Mouse (Mus musculus): ENCODE results near the gene Mapk11. TPM values are rescaled to one million over a fixed set of nuclear protein-coding genes. Genes with fewer than 3 reads are reported as not detected.

The Mapk11 gene
- polyA plus RNA-seq, 1 experiment: 3.2 TPM

DNA sequence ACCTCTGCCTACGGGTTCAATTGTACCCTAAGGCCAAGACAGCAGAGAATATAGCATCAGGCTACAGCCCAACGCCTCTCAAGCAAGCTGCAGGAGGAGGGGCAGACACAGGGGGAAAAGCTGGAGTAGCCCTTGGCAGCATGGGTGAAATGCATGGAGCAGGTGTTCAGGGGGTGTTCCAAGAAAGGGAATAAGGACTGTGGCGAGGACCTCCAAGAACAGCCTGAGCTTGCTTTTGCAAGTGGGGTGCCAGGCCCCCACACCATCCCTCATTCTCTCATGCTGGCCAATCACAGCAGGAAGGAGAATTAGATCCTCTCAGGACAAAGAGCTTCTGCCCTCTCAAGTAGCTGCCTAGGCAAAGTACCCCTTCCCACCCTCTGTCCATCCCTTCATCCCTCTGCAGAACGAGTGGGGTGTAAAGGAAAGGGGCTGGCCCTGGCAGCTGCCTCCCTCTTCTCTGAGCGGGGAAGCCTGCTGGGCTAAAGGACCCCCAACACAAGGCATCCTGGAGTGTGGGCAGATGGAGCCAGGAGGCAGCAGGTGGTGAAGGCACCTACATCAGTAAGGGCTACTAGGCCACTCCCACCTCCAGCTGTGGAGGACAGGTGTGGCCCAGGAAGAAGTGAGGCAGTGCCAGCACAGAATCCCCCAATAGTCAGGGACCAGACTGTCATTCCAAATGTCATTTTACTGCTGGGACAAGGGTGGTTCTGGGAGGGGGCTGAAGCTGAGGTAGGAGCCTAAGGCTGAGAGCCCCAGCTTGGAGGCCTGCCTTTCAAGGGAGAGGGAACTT, 34.9 kb upstream of the Mapk11 start:
- Histone ChIP-seq H3K27me3 (ENCODE audit: control insufficient read depth, insufficient read depth, low read length) (no peaks in the 10 kb centered on the region), H3K4me1 (ENCODE audit: control insufficient read depth, insufficient read depth, insufficient read length, low read length) (peaks cover 9% of the 10 kb centered on the region), H3K4me3 (ENCODE audit: low read depth, low read length) (no peak overlapping the region), H3K36me3 (ENCODE audit: control insufficient read depth, insufficient read depth, low read length) (no peaks in the 10 kb centered on the region), H3K27ac (ENCODE audit: insufficient read depth, low read depth, low read length) (no peak overlapping the region)
- TF ChIP-seq POLR2A (IDR thresholded peaks at IDR 0.05; ENCODE audit: low read depth, low read length): no peak
- TF ChIP-seq CTCF (IDR thresholded peaks at IDR 0.05; ENCODE audit: extremely low read depth, insufficient read length, insufficient replicate concordance, low read depth, low read length): no peak
- 87% methylated on average over 5 of the region's 5 CpGs for WGBS

DNA sequence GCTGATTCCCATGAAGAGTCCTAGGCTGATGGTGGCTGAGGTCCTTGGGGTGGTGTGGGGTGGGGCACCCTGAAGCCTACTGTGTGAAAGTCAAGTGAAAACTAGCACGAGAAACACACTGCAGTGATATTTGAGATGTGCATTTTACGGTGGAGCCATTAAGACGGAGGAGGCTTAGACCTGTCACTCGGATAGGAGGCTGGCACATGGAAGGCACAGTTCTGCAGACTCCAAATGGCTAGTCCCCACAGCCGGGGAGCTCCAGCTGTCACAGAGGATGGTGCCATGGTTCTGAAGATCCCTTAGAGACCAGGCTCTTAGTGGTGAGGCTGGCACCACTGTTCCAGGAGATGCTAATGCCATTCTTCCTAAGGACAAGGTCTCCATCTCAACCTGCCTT, 33.4 kb upstream of the Mapk11 start:
- TF ChIP-seq CTCF (IDR thresholded peaks at IDR 0.05; ENCODE audit: extremely low read depth, insufficient read length, insufficient replicate concordance, low read depth, low read length) (no peak), POLR2A (IDR thresholded peaks at IDR 0.05; ENCODE audit: low read depth, low read length) (no peak)
- H3K4me1 ChIP-seq (ENCODE audit: control insufficient read depth, insufficient read depth, insufficient read length, low read length): peaks cover 17% of the 10 kb centered on the region
- no peaks in the 10 kb centered on the region for H3K27me3 ChIP-seq (ENCODE audit: control insufficient read depth, insufficient read depth, low read length)
- no peak overlapping the region for H3K4me3 ChIP-seq (ENCODE audit: low read depth, low read length)
- WGBS: 80% methylated on average over 5 of the region's 5 CpGs
- H3K27ac ChIP-seq (ENCODE audit: insufficient read depth, low read depth, low read length): no peak overlapping the region
- no peaks in the 10 kb centered on the region for H3K36me3 ChIP-seq (ENCODE audit: control insufficient read depth, insufficient read depth, low read length)

GRCm38 (mm10) chr15:89182328-89182741, 32.9 kb upstream of the Mapk11 start:
- Histone ChIP-seq H3K4me1 (ENCODE audit: control insufficient read depth, insufficient read depth, insufficient read length, low read length) (peaks cover 20% of the 10 kb centered on the region), H3K36me3 (ENCODE audit: control insufficient read depth, insufficient read depth, low read length) (no peaks in the 10 kb centered on the region), H3K27ac (ENCODE audit: insufficient read depth, low read depth, low read length) (no peak overlapping the region), H3K27me3 (ENCODE audit: control insufficient read depth, insufficient read depth, low read length) (no peaks in the 10 kb centered on the region), H3K4me3 (ENCODE audit: low read depth, low read length) (no peak overlapping the region)
- WGBS: 62% methylated on average over 6 of the region's 6 CpGs
- no peak for TF ChIP-seq CTCF (IDR thresholded peaks at IDR 0.05; ENCODE audit: extremely low read depth, insufficient read length, insufficient replicate concordance, low read depth, low read length)
- no peak for TF ChIP-seq POLR2A (IDR thresholded peaks at IDR 0.05; ENCODE audit: low read depth, low read length)

- H3K36me3 ChIP-seq (ENCODE audit: control insufficient read depth, insufficient read depth, low read length): no peaks in the 10 kb centered on the region
- TF ChIP-seq POLR2A (IDR thresholded peaks at IDR 0.05; ENCODE audit: low read depth, low read length) (no peak), CTCF (IDR thresholded peaks at IDR 0.05; ENCODE audit: extremely low read depth, insufficient read length, insufficient replicate concordance, low read depth, low read length) (no peak)
- no peak overlapping the region for H3K4me3 ChIP-seq (ENCODE audit: low read depth, low read length)
- 63% methylated on average over 10 of the region's 10 CpGs for WGBS
- H3K27me3 ChIP-seq (ENCODE audit: control insufficient read depth, insufficient read depth, low read length): no peaks in the 10 kb centered on the region
- H3K4me1 ChIP-seq (ENCODE audit: control insufficient read depth, insufficient read depth, insufficient read length, low read length): peaks cover 26% of the 10 kb centered on the region
- no peak overlapping the region for H3K27ac ChIP-seq (ENCODE audit: insufficient read depth, low read depth, low read length)
Observed at GRCm38 (mm10) chr15:89181561-89182270, 32.3 kb upstream of the Mapk11 start.

- peak within 1 kb of the TSS; percentile 89 for H3K4me3 ChIP-seq (ENCODE audit: low read depth, low read length)
- no peaks in the 10 kb centered on the region for H3K27me3 ChIP-seq (ENCODE audit: control insufficient read depth, insufficient read depth, low read length)
- TF ChIP-seq POLR2A (IDR thresholded peaks at IDR 0.05; ENCODE audit: low read depth, low read length): peak; percentile 56; the same call in 1 of the 2 replicates
- no peak for TF ChIP-seq CTCF (IDR thresholded peaks at IDR 0.05; ENCODE audit: extremely low read depth, insufficient read length, insufficient replicate concordance, low read depth, low read length)
- H3K4me1 ChIP-seq (ENCODE audit: control insufficient read depth, insufficient read depth, insufficient read length, low read length): peaks cover 36% of the 10 kb centered on the region
- 1% methylated on average over 69 of the region's 72 CpGs for WGBS
- H3K27ac ChIP-seq (ENCODE audit: insufficient read depth, low read depth, low read length): peak within 1 kb of the TSS; percentile 100
- H3K36me3 ChIP-seq (ENCODE audit: control insufficient read depth, insufficient read depth, low read length): no peaks in the 10 kb centered on the region
Observed at GRCm38 (mm10) chr15:89180571-89181229, 31.3 kb upstream of the Mapk11 start, which contains the start of gene Plxnb2. Plxnb2 (minus strand) TSS chr15:89180788.

DNA sequence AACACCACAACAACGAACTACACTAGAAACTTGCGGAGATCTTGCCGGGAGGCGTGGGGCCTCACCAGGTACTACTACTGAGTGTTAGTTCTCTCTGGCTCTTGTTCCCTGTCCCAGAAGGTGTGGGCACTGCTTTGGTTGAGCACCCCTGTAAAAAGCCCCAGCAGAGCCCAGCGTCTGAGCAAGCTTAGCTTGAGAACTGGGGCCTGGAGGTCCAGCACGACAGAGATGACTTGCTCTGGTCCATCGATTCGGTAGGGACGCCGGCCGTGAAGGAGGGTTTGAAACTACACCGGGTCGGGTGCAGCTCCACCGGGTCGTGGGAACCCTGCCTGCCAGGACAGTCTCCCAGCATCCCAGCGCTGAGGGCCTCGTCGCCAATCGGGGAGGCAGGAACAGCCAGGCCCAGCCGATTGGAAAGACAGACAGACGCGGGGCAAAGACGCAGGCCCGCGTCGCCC, 30.7 kb upstream of the Mapk11 start:
- peak overlapping the region; percentile 100 for H3K27ac ChIP-seq (ENCODE audit: insufficient read depth, low read depth, low read length)
- H3K27me3 ChIP-seq (ENCODE audit: control insufficient read depth, insufficient read depth, low read length): no peaks in the 10 kb centered on the region
- H3K4me3 ChIP-seq (ENCODE audit: low read depth, low read length): peak overlapping the region; percentile 89
- TF ChIP-seq CTCF (IDR thresholded peaks at IDR 0.05; ENCODE audit: extremely low read depth, insufficient read length, insufficient replicate concordance, low read depth, low read length) (no peak), POLR2A (IDR thresholded peaks at IDR 0.05; ENCODE audit: low read depth, low read length) (no peak)
- H3K4me1 ChIP-seq (ENCODE audit: control insufficient read depth, insufficient read depth, insufficient read length, low read length): peaks cover 41% of the 10 kb centered on the region
- 1% methylated on average over 26 of the region's 26 CpGs for WGBS
- no peaks in the 10 kb centered on the region for H3K36me3 ChIP-seq (ENCODE audit: control insufficient read depth, insufficient read depth, low read length)

Data from small intestine, adult 2 months (tissue).